Mouse (Mus musculus) CD4-positive, CD25-positive, alpha-beta regulatory T cell, adult 4 months (primary cell): Measurements from ENCODE around the gene Cd19. TPM values are rescaled to one million over a fixed set of nuclear protein-coding genes. Genes with fewer than 3 reads are reported as not detected.

Experiments
- ATAC-seq: one replicate; pipeline ENCODE4 v1.8.0; 2017
- polyA plus RNA-seq, 2 experiments: library from polyadenylated mRNA; unstranded; fragments of 100-300 nt; shearing (Covaris generic); gene quantifications; one replicate each; pipeline ENCODE4 v1.2.1; 2017

Gene Cd19
- polyA plus RNA-seq, result 10 to 100 TPM in 1 of 2 experiments, not detected in 1; 16.9 TPM

- ATAC-seq, result no peak
Measured at GRCm38 (mm10) chr7:126414725-126415124, at the start of gene Cd19. Gene Cd19 (minus strand): TSS chr7:126414889.

GRCm38 (mm10) chr7:126464121-126464520, 49.4 kb upstream of the Cd19 start:
- no peak for ATAC-seq

GRCm38 (mm10) chr7:126463547-126463946, 48.9 kb upstream of the Cd19 start:
- no peak for ATAC-seq

DNA sequence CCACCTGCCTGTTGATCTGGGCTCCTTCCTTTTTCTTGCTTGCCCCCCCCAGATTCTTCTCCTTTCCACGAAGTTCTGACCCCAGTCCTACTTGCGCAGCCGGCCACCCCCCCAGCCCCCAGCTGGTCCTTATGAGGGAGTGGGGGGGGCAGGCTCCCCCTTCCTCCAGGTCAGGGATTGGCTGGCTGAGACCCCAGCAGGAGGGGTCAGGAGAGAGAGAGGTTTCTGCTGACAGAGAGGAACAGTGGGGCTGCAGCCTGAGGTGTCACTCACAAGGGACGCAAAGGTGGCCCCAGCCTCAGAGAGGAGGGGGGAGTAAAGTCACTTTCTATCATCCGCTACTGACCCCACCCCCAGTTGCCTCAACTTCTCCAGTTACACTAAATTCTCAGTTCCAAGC, 48.3 kb upstream of the Cd19 start, which contains the start of gene Atp2a1:
Atp2a1 (minus strand) TSS at position 105 of the 400 bp plus-strand sequence.
- no peak for ATAC-seq

- no peak for ATAC-seq
Measured at GRCm38 (mm10) chr7:126461626-126462025, 46.9 kb upstream of the Cd19 start.

DNA sequence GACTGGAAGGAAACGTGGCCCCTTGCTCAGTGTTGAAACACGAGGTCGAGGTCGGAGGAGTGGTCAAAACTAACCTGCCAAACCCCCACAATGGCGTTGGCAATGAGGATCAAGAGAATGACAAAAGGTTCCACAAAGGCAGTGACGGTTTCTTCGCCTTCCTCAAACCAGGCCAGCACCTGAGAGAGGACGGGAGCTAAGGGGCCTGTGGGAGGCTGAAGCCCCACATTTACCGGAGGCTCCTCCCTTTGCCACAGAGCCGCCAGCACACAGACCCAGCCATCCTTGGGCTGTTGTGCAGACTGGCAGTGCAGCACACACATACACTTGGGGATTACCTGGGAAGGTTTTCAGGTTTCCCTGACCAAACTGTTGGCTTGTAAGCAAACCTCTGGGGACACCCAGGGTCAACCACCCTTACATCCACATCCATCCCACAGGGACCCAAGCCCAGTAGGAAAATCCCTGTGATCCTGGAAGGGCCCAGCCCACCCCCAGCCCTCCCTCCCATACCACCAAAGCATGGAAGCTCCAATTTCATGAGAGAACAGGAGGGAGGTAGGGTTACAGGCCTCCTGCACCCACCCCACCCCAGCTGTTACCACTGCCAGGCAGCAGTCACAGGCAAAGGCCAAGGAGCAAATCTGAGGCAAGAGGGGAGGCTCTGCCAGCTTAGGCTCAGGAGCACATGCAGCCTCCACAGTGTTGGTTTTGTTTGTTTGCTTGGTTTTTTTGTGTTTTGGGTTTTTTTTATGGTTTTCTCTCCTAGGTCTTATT, 46.1 kb upstream of the Cd19 start:
- no peak for ATAC-seq

DNA sequence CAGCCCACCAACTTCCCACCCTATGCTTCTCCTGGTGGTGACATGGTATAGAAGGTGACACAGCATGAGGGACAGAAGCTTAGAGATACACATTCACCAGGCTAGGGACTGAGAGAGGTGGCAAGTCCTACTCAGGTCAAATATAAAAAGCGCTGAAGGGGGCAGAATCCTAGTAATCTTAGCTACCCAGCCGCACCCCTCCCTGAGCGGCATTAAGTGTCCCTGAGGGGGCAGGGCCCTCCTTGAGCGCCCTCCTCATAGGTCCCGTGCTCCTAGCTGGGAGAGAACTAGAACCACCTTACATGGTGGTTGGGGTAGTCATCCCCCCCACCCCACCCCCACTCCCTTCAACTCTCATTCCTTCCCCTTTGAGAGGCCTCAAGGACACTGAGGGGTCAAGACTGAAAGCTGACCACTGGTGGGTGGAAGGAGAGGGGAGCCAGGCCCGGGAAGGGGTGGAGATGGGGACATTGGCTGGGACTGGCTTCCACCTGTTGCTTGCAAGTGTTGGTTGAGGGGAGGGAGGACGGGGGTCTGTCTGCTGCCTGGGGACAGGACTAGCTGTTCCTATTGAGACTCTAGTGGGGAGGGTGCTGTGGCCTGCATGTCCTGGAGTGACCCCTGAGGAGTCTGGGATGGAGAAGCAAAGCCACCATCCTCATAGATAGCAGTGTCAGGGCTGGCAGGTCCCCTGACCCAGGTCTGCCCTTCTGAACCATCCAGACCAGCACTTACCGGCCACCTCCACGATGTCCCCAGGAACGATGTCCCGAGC, 44.3 kb upstream of the Cd19 start:
- no peak for ATAC-seq

GRCm38 (mm10) chr7:126458225-126458624, 43.5 kb upstream of the Cd19 start:
- no peak for ATAC-seq

DNA sequence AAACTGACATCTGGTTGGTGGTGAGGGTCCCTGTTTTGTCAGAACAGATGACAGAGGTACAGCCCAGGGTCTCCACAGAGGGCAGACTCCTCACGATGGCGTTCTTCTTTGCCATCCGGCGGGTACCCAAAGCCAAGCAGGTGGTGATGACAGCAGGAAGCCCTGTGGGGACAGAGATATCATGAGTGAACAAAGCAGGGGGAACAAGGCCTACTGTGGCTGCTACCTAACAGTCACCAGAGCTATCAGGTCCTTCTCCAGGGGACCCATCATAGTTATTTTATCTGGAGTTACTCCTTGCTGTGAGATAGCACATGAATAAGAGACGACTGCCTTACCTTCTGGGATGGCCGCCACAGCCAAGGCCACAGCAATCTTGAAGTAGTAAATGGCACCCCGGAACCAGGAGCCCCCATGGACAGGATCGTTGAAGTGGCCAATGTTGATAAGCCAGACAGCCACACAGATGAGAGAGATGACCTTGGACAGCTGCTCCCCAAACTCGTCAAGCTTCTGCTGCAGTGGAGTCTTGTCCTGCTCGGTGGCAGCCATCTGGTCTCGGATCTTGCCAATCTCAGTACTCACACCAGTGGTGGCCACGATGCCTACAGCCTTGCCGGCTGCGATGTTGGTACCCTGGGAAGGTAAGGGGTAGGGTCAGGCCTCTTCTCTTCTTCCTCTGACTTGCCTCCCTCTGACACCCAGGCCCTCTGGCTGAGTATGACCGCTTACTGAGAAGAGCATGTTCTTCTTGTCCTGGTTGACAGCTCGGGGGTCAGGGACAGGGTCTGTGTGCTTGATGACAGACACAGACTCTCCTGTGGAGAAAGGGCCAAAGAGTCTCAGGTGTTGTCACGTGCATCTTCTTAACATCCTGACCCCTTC, 41.9 kb upstream of the Cd19 start:
- ATAC-seq, result no peak

DNA sequence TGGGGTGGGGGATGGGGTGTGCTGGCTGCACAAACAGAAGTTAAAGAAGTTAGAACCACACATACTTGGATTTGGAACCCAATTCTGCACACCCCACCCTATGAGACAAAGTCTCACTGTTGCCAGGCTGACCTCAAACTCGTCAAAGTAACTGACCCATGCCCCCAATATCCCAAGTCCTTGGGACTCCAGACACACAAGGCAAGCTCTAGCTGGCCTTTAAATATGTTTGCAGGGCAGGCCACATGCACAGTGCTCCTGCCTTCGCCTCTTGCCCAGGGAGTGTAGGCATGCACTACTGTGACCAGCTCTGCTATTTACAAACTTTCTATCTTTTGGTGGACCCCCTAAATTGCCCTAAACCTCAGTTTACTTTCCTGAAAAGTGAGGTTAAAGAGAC, 40.6 kb upstream of the Cd19 start:
- no peak for ATAC-seq

DNA sequence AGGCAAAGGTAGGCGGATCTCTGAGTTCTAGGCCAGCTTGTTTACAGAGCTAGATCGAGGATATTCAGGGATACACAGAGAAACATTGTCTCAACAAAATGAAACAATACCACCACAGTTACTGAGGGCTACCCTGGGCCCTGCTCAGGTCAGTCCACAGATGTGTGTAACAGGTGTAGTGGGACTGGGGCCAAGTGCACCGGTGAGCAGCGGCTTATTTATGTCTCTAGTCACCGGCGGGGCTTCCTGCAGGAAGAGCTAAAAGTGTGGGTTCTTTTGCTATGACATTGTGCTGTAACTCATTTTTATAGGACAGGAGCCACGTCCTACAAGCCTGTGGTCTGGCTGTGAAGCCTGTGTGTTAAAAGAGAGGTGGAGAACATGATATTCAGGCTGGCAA, 39.2 kb upstream of the Cd19 start:
- ATAC-seq, result no peak

DNA sequence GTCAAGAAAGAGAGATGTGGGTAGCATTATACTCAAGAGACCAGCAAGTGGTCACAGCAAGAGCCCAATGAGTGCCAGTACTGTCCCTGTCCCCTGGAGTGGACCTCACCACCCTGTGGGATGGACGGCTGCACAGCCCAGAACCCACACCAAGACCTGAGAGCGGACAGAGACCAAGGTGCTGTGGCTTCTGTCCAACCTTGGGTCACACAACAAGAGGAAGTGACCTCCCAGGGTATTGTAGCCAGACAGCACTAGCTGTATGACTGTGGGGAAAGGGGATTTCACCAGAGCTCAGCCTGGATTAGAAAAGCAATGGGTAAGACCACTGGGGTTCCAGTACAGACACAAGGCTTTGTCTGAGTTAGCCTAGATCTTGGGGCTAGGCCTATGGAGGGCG, 37.6 kb upstream of the Cd19 start:
- ATAC-seq, result no peak

GRCm38 (mm10) chr7:126450641-126451040, 36.0 kb upstream of the Cd19 start:
- no peak for ATAC-seq

DNA sequence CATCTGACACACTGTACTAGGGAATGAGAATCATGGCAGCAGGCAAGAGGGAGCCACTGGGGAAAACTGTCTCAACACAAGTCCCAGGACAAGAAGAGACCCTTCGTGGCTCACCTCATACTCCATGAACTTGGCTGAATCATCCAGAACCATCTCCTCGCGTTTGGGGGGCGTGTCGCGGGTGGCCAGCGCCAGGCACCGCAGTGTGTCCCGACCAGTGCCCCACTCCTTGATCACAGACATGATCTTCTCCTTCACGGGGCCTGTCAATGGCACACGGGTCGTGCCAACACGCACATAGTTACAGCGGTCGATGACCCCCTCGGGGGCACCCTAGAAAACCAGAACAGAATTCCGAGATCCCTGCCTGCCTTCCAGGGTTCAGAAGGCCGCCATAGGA, 35.3 kb upstream of the Cd19 start:
- ATAC-seq, result no peak

GRCm38 (mm10) chr7:126448481-126448880, 33.8 kb upstream of the Cd19 start:
- ATAC-seq, result no peak

DNA sequence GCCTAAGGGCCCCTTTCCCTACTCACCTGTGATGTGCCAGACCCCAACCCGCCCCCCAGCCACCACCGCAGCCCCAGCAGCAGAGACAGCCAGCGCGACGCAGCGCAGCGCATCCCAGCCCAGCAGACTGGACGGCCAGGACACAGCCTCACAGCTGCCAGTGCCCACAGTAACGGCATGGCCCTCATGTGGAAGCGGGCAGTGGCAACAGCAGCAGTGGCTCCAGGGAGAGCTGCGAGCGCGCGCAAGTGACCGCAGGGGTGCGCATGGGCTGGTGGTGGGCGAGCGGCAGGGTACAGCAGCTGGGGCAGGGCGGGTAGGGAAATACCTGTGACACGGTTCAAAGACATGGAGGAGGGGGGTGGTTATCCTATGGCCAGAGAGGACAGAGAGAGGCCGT, 31.5 kb upstream of the Cd19 start:
- no peak for ATAC-seq

DNA sequence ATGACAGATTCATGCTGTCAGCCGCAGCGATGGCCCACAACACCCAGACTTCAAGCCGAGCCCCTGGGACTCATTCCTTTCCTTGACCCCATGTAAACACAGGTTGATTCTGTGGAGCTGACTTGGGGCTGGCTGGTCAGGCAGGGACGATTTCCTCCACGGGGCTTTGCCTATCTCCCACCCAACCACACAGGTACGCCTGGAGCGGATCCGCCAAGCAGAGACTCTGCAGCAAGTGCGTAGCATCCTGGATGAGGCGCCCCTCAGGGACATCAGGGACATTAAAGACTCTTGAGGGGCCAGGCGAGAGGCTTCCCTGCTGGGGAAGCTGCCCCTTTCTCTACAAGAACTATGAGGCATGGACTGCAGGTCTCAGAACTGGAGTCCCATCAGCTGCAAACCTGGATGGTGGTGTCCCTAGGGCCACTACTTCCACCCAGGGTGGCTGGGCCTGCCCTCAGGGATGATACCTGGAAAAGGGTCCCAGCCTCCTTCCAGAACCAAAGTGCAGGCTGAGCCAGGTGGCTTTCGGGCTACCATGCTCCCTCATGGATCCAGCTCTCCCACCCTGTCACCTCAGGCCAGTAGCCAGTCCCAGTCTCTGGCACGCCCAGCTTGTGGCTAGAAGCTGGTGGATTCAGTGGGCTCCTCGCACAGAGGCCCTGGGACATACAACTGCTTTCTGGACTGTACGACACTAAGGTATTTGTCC, 30.6 kb upstream of the Cd19 start:
- no peak for ATAC-seq

GRCm38 (mm10) chr7:126444536-126444935, 29.8 kb upstream of the Cd19 start:
- ATAC-seq, result no peak

DNA sequence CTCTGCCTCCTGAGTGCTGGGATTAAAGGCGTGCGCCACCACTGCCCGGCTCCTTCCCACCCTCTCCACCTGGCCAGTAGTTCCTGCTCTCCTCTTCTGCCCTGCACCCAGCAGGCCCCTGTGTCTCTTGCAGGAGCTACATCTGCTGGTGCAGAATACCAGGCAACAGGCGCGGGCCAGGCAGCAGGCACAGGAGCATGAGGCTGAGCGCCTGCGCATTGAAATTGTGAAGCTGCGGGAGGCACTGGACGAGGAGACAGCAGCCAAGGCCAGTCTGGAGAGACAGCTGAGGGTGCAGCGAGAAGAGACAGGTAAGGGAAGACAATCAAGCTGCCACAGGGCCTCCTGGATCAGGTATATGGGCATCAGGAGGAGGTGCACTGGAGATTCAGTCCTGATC, 29.3 kb upstream of the Cd19 start:
- no peak for ATAC-seq

GRCm38 (mm10) chr7:126440134-126440533, 25.4 kb upstream of the Cd19 start:
- ATAC-seq, result no peak

DNA sequence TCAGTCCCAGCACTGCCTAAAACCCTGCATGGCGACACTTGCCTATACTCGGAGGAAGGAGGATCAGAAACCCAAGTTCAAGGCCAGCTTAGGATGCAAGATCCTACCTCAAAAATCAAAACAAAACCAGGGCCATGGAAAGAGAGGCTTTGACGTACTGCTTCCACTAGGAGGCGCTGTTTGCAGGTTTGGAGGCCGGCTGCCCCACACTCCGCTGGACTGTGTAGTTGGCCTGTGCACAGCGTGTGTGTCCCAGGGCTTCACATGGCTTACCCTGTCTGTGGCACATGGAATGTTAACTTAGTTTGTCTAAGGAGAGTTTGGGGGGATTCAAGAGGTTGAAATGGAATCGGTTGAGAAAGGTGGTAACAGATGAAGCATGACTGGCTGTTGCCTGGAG, 22.2 kb upstream of the Cd19 start:
- ATAC-seq, result peak; percentile 41

DNA sequence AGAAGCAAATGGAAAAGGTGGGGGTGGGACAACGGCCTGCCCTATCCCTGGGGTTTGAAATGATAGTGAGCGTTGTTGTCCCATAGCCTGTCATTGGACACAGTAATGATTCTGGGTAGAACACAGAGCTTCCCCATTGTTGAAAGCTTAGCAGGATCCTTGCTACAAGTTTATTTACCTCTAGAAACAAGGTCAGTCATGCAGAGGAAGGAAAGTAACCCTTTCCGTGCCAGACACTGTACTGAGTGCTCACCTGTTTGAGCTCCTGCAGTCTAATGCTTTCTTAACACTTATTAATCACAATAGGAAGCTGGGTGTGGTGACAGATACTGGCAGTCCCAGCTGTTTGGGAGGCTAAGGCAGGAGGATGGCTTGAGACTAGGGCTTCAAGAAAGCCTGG, 21.1 kb upstream of the Cd19 start:
- no peak for ATAC-seq
